Mouse (Mus musculus) kidney, adult 2 months (tissue): ENCODE measurements around the gene Zswim4.
A peak's percentile ranks its signal among the peaks of the same experiment; 100 is the strongest.

Experiments
- CTCF ChIP-seq: fragments of 200-500 bp; conservative IDR thresholded peaks from 2 replicates; pipeline ENCODE4 v1.5.1; 2011; ENCODE audit warnings: low read depth, mild to moderate bottlenecking, control low read depth, low read length, moderate library complexity, mixed read lengths; ENCODE audit not compliant: insufficient read depth, insufficient read length
- POLR2A ChIP-seq: fragments of 200-500 bp; IDR thresholded peaks from one replicate; pipeline ENCODE4 v1.6.1; 2011; ENCODE audit warnings: low read depth, low read length, control low read depth

DNA sequence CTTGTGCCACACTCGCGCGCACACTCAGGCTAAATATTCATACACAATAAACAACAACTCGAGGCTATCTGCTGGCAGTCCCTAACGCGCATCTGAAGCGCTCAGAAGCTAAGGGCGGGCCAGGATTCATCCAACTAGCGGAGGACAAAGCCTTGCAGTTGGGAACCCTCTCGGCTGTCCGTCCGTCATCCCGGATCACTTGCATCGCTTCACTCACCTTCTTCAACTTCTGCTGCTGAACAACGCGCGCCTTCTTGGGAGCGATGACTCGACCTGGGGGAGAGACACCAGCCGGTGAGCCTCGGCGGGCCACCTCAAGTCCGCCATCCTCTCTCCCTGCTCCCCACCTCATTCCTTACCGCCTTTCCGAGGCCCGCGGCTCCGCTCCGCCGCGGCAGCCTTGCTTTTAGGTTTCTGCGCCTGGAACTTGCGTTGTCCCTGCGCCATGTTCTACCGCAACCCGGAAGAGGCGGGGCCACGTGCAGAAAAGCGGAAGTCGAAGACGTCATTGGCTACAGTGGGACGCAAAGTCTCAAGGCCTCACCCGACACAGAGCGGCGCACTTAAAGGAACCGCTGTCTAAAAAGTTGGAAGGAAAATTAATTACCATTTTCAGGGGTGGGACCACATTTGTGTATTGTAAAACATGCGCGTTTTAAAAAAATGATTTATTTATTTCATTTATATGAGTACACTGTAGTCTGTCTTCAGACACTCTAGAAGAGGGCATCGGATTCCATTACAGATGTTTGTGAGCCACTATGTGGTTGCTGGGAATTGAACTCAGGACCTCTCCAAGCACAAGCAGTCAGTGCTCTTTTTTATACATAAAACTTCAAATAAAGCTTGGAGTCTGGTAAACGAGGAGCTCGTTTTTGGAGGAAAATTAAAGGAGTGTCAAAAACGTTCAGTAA lies 12.7 kb upstream of the Zswim4 start, which contains the start of gene D8Ertd738e:
- TF ChIP-seq CTCF (no peak), POLR2A (peak; percentile 92)
